Mouse (Mus musculus): ENCODE measurements around the gene Smad1.

GRCm38 (mm10) chr8:79365707-79366106 is 33.6 kb downstream of the Smad1 start:
- TF ChIP-seq POLR2A (IDR thresholded peaks at IDR 0.05; ENCODE audit: borderline replicate concordance, insufficient read depth, low read length), result no peak
- no peak for TF ChIP-seq CTCF (IDR thresholded peaks at IDR 0.05; ENCODE audit: borderline replicate concordance, insufficient read depth, low read depth, low read length)
